Mouse (Mus musculus) spleen, adult 2 months (tissue): Measurements from ENCODE around the gene Lnx2.
A peak's percentile ranks its signal among the peaks of the same experiment; 100 is the strongest.

ENCODE experiments used
- CTCF ChIP-seq: fragments of 200-500 bp; IDR thresholded peaks from 2 replicates; pipeline ENCODE4 v1.5.1; 2011; ENCODE audit warnings: mild to moderate bottlenecking, inconsistent platforms; ENCODE audit not compliant: insufficient read depth, insufficient read length, insufficient replicate concordance; ENCODE audit errors: extremely low read depth
- POLR2A ChIP-seq: fragments of 200-500 bp; IDR thresholded peaks from 2 replicates; pipeline ENCODE4 v1.6.1; 2011; ENCODE audit warnings: low read depth, low read length, inconsistent platforms

DNA sequence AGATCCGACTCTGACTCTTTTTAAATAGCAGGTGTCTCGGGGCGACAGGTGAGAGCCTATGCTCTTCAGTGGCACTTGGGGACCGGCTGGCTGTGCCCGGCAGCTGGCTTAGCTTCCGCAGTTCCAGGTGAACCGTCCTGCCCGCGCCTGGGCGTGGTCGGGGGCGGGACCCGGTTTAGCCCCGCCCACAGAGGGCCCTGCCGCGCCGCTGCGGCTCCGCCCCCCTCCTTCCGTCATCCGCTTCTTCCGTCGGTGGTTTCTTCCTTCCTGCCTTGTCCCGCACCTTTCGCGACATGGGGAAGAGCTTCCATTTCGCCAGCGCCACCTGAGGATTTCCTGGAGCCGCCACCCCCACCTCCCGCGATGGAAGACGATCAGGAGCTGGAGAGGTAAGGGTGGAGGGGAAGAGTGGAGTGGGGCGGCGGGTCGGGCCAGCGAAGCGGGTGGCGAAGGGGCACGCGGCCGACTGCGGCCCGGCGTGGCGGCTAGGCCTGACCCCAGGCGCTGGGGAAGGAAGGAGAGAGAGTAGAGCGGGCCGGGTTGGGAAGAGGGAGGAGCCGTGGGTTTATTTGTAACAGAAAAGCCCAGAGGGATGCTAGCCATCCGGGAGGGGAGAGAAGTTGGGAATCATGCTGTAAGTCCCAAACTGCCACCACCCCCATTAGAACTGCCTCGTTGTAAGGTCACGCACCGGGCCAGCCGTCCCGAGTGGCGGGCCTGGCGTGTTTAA, 1.1 kb upstream of the Lnx2 start:
- TF ChIP-seq CTCF (no peak), POLR2A (peak; percentile 73)
